Mouse (Mus musculus): ENCODE results near the gene Procr.

- TF ChIP-seq GATA1 (IDR thresholded peaks at IDR 0.05; ENCODE audit: borderline replicate concordance, low read length) (no peak), FLI1 (IDR thresholded peaks at IDR 0.05; ENCODE audit: low read length) (no peak)
These were observed 27.1 kb downstream of the Procr start for GRCm38 (mm10) chr2:155778004-155778403.

All from megakaryocyte, embryonic 14.5 days (primary cell).